Mouse (Mus musculus): ENCODE data around the gene Macrod2. TPM values are rescaled to one million over a fixed set of nuclear protein-coding genes. Genes with fewer than 3 reads are reported as not detected.

Macrod2 gene
- polyA plus RNA-seq, 1 experiment from 2014 or later, result 65.9 TPM

GRCm38 (mm10) chr2:141911831-141912447, 1516.8 kb downstream of the Macrod2 start:
- no peak overlapping the region for H3K4me3 ChIP-seq (ENCODE audit: low read depth, low read length)
- no peaks in the 10 kb centered on the region for H3K36me3 ChIP-seq (ENCODE audit: control insufficient read depth, insufficient read depth, low read length)
- peak; percentile 65 for ATAC-seq (ENCODE audit: low read depth)
- H3K9ac ChIP-seq (replicated peaks; ENCODE audit: low read depth, low read length), result no peak overlapping the region
- 37% methylated on average over 6 of the region's 6 CpGs for WGBS
- no peaks in the 10 kb centered on the region; the same call in 1 of the 2 replicates for H3K4me1 ChIP-seq (ENCODE audit: control insufficient read depth, insufficient read depth, low read length)
- no peaks in the 10 kb centered on the region for H3K9me3 ChIP-seq (ENCODE audit: control insufficient read depth, low read length)
- no peaks in the 10 kb centered on the region for H3K27me3 ChIP-seq (ENCODE audit: control insufficient read depth, insufficient read depth, low read length)
- H3K4me2 ChIP-seq (ENCODE audit: low read depth, low read length), result no peak overlapping the region
- H3K27ac ChIP-seq (ENCODE audit: low read depth, low read length), result 0 out of 2 replicates have a peak overlapping the region, but pooled peaks have one; percentile 2

GRCm38 (mm10) chr2:141913486-141913885, 1518.4 kb downstream of the Macrod2 start:
- Histone ChIP-seq H3K4me2 (ENCODE audit: low read depth, low read length) (no peak overlapping the region), H3K27ac (ENCODE audit: low read depth, low read length) (no peak overlapping the region), H3K27me3 (ENCODE audit: control insufficient read depth, insufficient read depth, low read length) (no peaks in the 10 kb centered on the region), H3K9me3 (ENCODE audit: control insufficient read depth, low read length) (no peaks in the 10 kb centered on the region), H3K9ac (replicated peaks; ENCODE audit: low read depth, low read length) (no peak overlapping the region), H3K4me3 (ENCODE audit: low read depth, low read length) (no peak overlapping the region), H3K4me1 (ENCODE audit: control insufficient read depth, insufficient read depth, low read length) (no peaks in the 10 kb centered on the region; the same call in 1 of the 2 replicates), H3K36me3 (ENCODE audit: control insufficient read depth, insufficient read depth, low read length) (no peaks in the 10 kb centered on the region)
- ATAC-seq (ENCODE audit: low read depth), result peak; percentile 80
- WGBS, result 27% methylated on average over 3 of the region's 3 CpGs

GRCm38 (mm10) chr2:141913894-141914293, 1518.8 kb downstream of the Macrod2 start:
- H3K4me3 ChIP-seq (ENCODE audit: low read depth, low read length), result no peak overlapping the region
- WGBS, result 39% methylated on average over 6 of the region's 6 CpGs
- no peaks in the 10 kb centered on the region for H3K27me3 ChIP-seq (ENCODE audit: control insufficient read depth, insufficient read depth, low read length)
- H3K27ac ChIP-seq (ENCODE audit: low read depth, low read length), result no peak overlapping the region
- H3K4me1 ChIP-seq (ENCODE audit: control insufficient read depth, insufficient read depth, low read length), result no peaks in the 10 kb centered on the region; the same call in 1 of the 2 replicates
- ATAC-seq (ENCODE audit: low read depth), result peak; percentile 80
- no peaks in the 10 kb centered on the region for H3K36me3 ChIP-seq (ENCODE audit: control insufficient read depth, insufficient read depth, low read length)
- H3K9ac ChIP-seq (replicated peaks; ENCODE audit: low read depth, low read length), result no peak overlapping the region
- H3K9me3 ChIP-seq (ENCODE audit: control insufficient read depth, low read length), result no peaks in the 10 kb centered on the region
- H3K4me2 ChIP-seq (ENCODE audit: low read depth, low read length), result no peak overlapping the region

GRCm38 (mm10) chr2:141920377-141920992, 1525.4 kb downstream of the Macrod2 start:
- no peak for ATAC-seq (ENCODE audit: low read depth)
- WGBS, result 75% methylated on average over 2 of the region's 2 CpGs
- Histone ChIP-seq H3K27ac (ENCODE audit: low read depth, low read length) (no peak overlapping the region), H3K9me3 (ENCODE audit: control insufficient read depth, low read length) (no peaks in the 10 kb centered on the region), H3K27me3 (ENCODE audit: control insufficient read depth, insufficient read depth, low read length) (no peaks in the 10 kb centered on the region), H3K9ac (replicated peaks; ENCODE audit: low read depth, low read length) (no peak overlapping the region), H3K4me1 (ENCODE audit: control insufficient read depth, insufficient read depth, low read length) (no peaks in the 10 kb centered on the region), H3K36me3 (ENCODE audit: control insufficient read depth, insufficient read depth, low read length) (no peaks in the 10 kb centered on the region), H3K4me3 (ENCODE audit: low read depth, low read length) (no peak overlapping the region), H3K4me2 (ENCODE audit: low read depth, low read length) (no peak overlapping the region)

- Histone ChIP-seq H3K36me3 (ENCODE audit: control insufficient read depth, insufficient read depth, low read length) (no peaks in the 10 kb centered on the region), H3K4me3 (ENCODE audit: low read depth, low read length) (no peak overlapping the region), H3K27me3 (ENCODE audit: control insufficient read depth, insufficient read depth, low read length) (no peaks in the 10 kb centered on the region), H3K4me1 (ENCODE audit: control insufficient read depth, insufficient read depth, low read length) (no peaks in the 10 kb centered on the region), H3K9me3 (ENCODE audit: control insufficient read depth, low read length) (no peaks in the 10 kb centered on the region), H3K4me2 (ENCODE audit: low read depth, low read length) (no peak overlapping the region), H3K9ac (replicated peaks; ENCODE audit: low read depth, low read length) (no peak overlapping the region), H3K27ac (ENCODE audit: low read depth, low read length) (no peak overlapping the region)
- WGBS, result 73% methylated on average over 2 of the region's 2 CpGs
- no peak for ATAC-seq (ENCODE audit: low read depth)
Observed at GRCm38 (mm10) chr2:141935130-141935529, 1540.0 kb downstream of the Macrod2 start.

GRCm38 (mm10) chr2:141954795-141955194, 1559.7 kb downstream of the Macrod2 start:
- H3K4me2 ChIP-seq (ENCODE audit: low read depth, low read length), result no peak overlapping the region
- 26% methylated on average over 1 of the region's 1 CpGs for WGBS
- no peaks in the 10 kb centered on the region for H3K9me3 ChIP-seq (ENCODE audit: control insufficient read depth, low read length)
- no peaks in the 10 kb centered on the region for H3K4me1 ChIP-seq (ENCODE audit: control insufficient read depth, insufficient read depth, low read length)
- no peak overlapping the region for H3K4me3 ChIP-seq (ENCODE audit: low read depth, low read length)
- H3K9ac ChIP-seq (replicated peaks; ENCODE audit: low read depth, low read length), result no peak overlapping the region
- no peak overlapping the region for H3K27ac ChIP-seq (ENCODE audit: low read depth, low read length)
- no peak for ATAC-seq (ENCODE audit: low read depth)
- H3K36me3 ChIP-seq (ENCODE audit: control insufficient read depth, insufficient read depth, low read length), result no peaks in the 10 kb centered on the region
- H3K27me3 ChIP-seq (ENCODE audit: control insufficient read depth, insufficient read depth, low read length), result no peaks in the 10 kb centered on the region

- Histone ChIP-seq H3K4me2 (ENCODE audit: low read depth, low read length) (no peak overlapping the region), H3K9me3 (ENCODE audit: control insufficient read depth, low read length) (no peaks in the 10 kb centered on the region), H3K36me3 (ENCODE audit: control insufficient read depth, insufficient read depth, low read length) (no peaks in the 10 kb centered on the region), H3K4me1 (ENCODE audit: control insufficient read depth, insufficient read depth, low read length) (no peaks in the 10 kb centered on the region), H3K9ac (replicated peaks; ENCODE audit: low read depth, low read length) (no peak overlapping the region), H3K27me3 (ENCODE audit: control insufficient read depth, insufficient read depth, low read length) (no peaks in the 10 kb centered on the region), H3K27ac (ENCODE audit: low read depth, low read length) (no peak overlapping the region), H3K4me3 (ENCODE audit: low read depth, low read length) (no peak overlapping the region)
- peak; percentile 68; the same call in 1 of the 2 replicates for ATAC-seq (ENCODE audit: low read depth)
- 5% methylated on average over 3 of the region's 3 CpGs for WGBS
Observed at GRCm38 (mm10) chr2:141955197-141955596, 1560.1 kb downstream of the Macrod2 start.

- Histone ChIP-seq H3K27me3 (ENCODE audit: control insufficient read depth, insufficient read depth, low read length) (no peaks in the 10 kb centered on the region), H3K4me3 (ENCODE audit: low read depth, low read length) (no peak overlapping the region), H3K9me3 (ENCODE audit: control insufficient read depth, low read length) (no peaks in the 10 kb centered on the region), H3K27ac (ENCODE audit: low read depth, low read length) (no peak overlapping the region), H3K4me2 (ENCODE audit: low read depth, low read length) (no peak overlapping the region), H3K4me1 (ENCODE audit: control insufficient read depth, insufficient read depth, low read length) (no peaks in the 10 kb centered on the region), H3K9ac (replicated peaks; ENCODE audit: low read depth, low read length) (no peak overlapping the region), H3K36me3 (ENCODE audit: control insufficient read depth, insufficient read depth, low read length) (no peaks in the 10 kb centered on the region)
- WGBS, result 69% methylated on average over 1 of the region's 1 CpGs
- ATAC-seq (ENCODE audit: low read depth), result no peak
Observed at GRCm38 (mm10) chr2:141962868-141963267, 1567.8 kb downstream of the Macrod2 start.

- Histone ChIP-seq H3K9me3 (ENCODE audit: control insufficient read depth, low read length) (no peaks in the 10 kb centered on the region), H3K27me3 (ENCODE audit: control insufficient read depth, insufficient read depth, low read length) (no peaks in the 10 kb centered on the region), H3K4me1 (ENCODE audit: control insufficient read depth, insufficient read depth, low read length) (no peaks in the 10 kb centered on the region), H3K27ac (ENCODE audit: low read depth, low read length) (no peak overlapping the region), H3K4me2 (ENCODE audit: low read depth, low read length) (no peak overlapping the region), H3K4me3 (ENCODE audit: low read depth, low read length) (no peak overlapping the region), H3K36me3 (ENCODE audit: control insufficient read depth, insufficient read depth, low read length) (no peaks in the 10 kb centered on the region), H3K9ac (replicated peaks; ENCODE audit: low read depth, low read length) (no peak overlapping the region)
- 89% methylated on average over 7 of the region's 7 CpGs for WGBS
- no peak for ATAC-seq (ENCODE audit: low read depth)
Observed at GRCm38 (mm10) chr2:141983664-141984395, 1588.7 kb downstream of the Macrod2 start.
